Mouse (Mus musculus): ENCODE results near the gene Ccl2. TPM values are rescaled to one million over a fixed set of nuclear protein-coding genes. Genes with fewer than 3 reads are reported as not detected.

The Ccl2 gene
- total RNA-seq, 2 experiments from 2014 or later = 0.49 to 1.1 TPM

Other genes with a start within 250 kb of the Ccl2 start
- gene 5530401A14Rik, start 174.9 kb upstream of the Ccl2 start, total RNA-seq (2021) = under 1 TPM; 0.10 to 0.18 TPM
- gene Asic2, start 67.1 kb upstream of the Ccl2 start, total RNA-seq (2021) = not detected
- not detected for gene Gm17268, start 3.0 kb downstream of the Ccl2 start, total RNA-seq (2021)
- under 1 TPM in 1 of 2 experiments, not detected in 1; 0.45 TPM for gene Ccl7, start 10.1 kb downstream of the Ccl2 start, total RNA-seq (2021)
- gene Ccl11, start 22.3 kb downstream of the Ccl2 start, total RNA-seq (2021) = 1 to 10 TPM; 3.8 to 4.1 TPM
- gene Ccl12, start 66.3 kb downstream of the Ccl2 start, total RNA-seq (2021) = under 1 TPM in 1 of 2 experiments, not detected in 1; 0.84 TPM
- 1 to 10 TPM; 1.3 to 1.4 TPM for gene Ccl8, start 79.6 kb downstream of the Ccl2 start, total RNA-seq (2021)